Mouse (Mus musculus) hindbrain, embryonic 16.5 days (tissue): ENCODE results near the gene Cldn19. TPM values are rescaled to one million over a fixed set of nuclear protein-coding genes. Genes with fewer than 3 reads are reported as not detected.
A peak's percentile ranks its signal among the peaks of the same experiment; 100 is the strongest.

ENCODE experiments used
- ATAC-seq: fragments of 200-750 bp; cut with Nextera tagmentation; 2 replicates; pipeline ENCODE4 v1.8.0; 2017; ENCODE audit warnings: moderate TSS enrichment, moderate library complexity
- H3K27ac ChIP-seq: fragments of 300-500 bp; sonication (generic); 2 replicates; pipeline ENCODE4 v1.5.1; 2014; ENCODE audit warnings: low read depth, mild to moderate bottlenecking, control low read depth, low read length, moderate library complexity
- H3K27me3 ChIP-seq: fragments of 300-500 bp; sonication (generic); replicated peaks from 2 replicates; pipeline ENCODE4 v1.6.1; 2014; ENCODE audit warnings: low read length; ENCODE audit not compliant: control insufficient read depth, insufficient read depth
- H3K36me3 ChIP-seq: fragments of 300-500 bp; sonication (generic); 2 replicates; pipeline ENCODE4 v1.6.1; 2014; ENCODE audit warnings: mild to moderate bottlenecking, low read length, moderate library complexity, mixed read lengths; ENCODE audit not compliant: control insufficient read depth, insufficient read depth
- H3K4me1 ChIP-seq: fragments of 300-500 bp; sonication (generic); 2 replicates; pipeline ENCODE4 v1.6.1; 2014; ENCODE audit warnings: low read depth, low read length; ENCODE audit not compliant: control insufficient read depth, insufficient read depth
- H3K4me2 ChIP-seq: fragments of 300-500 bp; sonication (generic); 2 replicates; pipeline ENCODE4 v1.6.1; 2014; ENCODE audit warnings: mild to moderate bottlenecking, low read length, control low read depth, moderate library complexity
- H3K4me3 ChIP-seq: fragments of 300-500 bp; sonication (generic); 2 replicates; pipeline ENCODE4 v1.5.1; 2014; ENCODE audit warnings: mild to moderate bottlenecking, low read length, control low read depth, moderate library complexity
- H3K9ac ChIP-seq: fragments of 300-500 bp; sonication (generic); 2 replicates; pipeline ENCODE4 v1.6.1; 2014; ENCODE audit warnings: low read depth, mild to moderate bottlenecking, control low read depth, low read length, moderate library complexity
- H3K9me3 ChIP-seq: fragments of 300-500 bp; sonication (generic); 2 replicates; pipeline ENCODE4 v1.6.1; 2014; ENCODE audit warnings: mild to moderate bottlenecking, low read length, moderate library complexity; ENCODE audit not compliant: control insufficient read depth
- WGBS: fragments of 180-500 bp; shearing (Covaris S2); extraction: QIAGEN DNeasy Blood & Tissue Kit; methylation state at CpG from one replicate; pipeline ENCODE4 v1.1.7; 2014; 5-methylcytosine and 5-hydroxymethylcytosine counted together
- polyA plus RNA-seq: library from polyadenylated mRNA; unstranded; fragments of >200 nt; fragmentation: Nextera tagmentation; extraction: Ambion mirVana; gene quantifications from 2 replicates; pipeline ENCODE4 v1.2.1, GENCODE M21; 2015

The Cldn19 gene
- 0.81 and 1.1 TPM in 2 replicates for polyA plus RNA-seq

DNA sequence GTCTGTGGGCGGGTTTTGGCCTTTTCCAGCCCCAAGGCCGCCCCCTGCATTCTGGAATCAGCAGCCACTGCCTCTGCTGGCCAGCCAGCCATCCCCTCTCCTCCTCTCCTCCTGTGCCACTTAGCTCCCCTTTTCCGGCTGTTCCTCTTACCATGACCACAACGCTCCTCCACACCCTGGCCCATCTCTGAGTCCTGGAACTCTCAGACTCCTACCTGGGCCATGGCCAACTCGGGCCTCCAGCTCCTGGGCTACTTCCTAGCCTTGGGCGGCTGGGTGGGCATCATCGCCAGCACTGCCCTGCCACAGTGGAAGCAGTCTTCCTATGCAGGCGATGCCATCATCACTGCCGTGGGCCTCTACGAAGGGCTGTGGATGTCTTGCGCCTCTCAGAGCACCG lies at the start of gene Cldn19:
Gene Cldn19 (plus strand): TSS at position 64 of the 400 bp plus-strand sequence.
- Histone ChIP-seq H3K36me3 (no peaks in the 10 kb centered on the region), H3K9ac (0 out of 2 replicates have a peak within 1 kb of the TSS, but pooled peaks have one; percentile 20)
- WGBS, result 71% methylated on average over 12 of the region's 12 CpGs

DNA sequence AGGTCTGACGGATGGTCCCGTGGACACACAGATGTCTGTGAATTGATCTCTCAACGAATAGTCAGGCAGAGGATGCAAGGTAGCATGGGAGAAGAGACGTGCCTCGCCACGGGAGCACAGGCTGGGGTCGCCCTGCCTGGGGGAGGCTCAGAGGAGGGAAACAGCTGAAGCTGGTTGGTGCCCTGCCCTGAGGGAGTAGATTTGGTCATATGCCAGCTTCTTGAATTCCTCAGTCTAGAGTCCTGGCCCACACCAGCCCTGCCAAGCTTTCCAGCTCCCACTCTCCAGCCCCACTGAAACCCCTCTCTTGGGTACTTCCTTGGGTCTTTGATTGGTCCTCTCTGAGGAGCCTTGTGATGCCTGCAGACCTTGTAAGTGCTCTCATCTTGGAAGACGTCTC lies 38.5 kb upstream of the Cldn19 start:
- no peak overlapping the region for H3K4me3 ChIP-seq
- no peaks in the 10 kb centered on the region for H3K36me3 ChIP-seq
- no peaks in the 10 kb centered on the region for H3K27me3 ChIP-seq
- H3K4me2 ChIP-seq, result no peak overlapping the region
- ATAC-seq, result no peak
- no peak overlapping the region for H3K27ac ChIP-seq
- 63% methylated on average over 8 of the region's 8 CpGs for WGBS
- no peak overlapping the region for H3K9ac ChIP-seq
- H3K9me3 ChIP-seq, result no peaks in the 10 kb centered on the region
- H3K4me1 ChIP-seq, result no peaks in the 10 kb centered on the region

More for the DNA sequence above, at the start of gene Cldn19:
- H3K4me1 ChIP-seq, result peaks cover 15% of the 10 kb centered on the region
- no peak for ATAC-seq
- H3K27ac ChIP-seq, result 0 out of 2 replicates have a peak within 1 kb of the TSS, but pooled peaks have one; percentile 12
- no peak within 1 kb of the TSS for H3K4me3 ChIP-seq
- no peaks in the 10 kb centered on the region for H3K27me3 ChIP-seq
- H3K4me2 ChIP-seq, result no peak within 1 kb of the TSS
- H3K9me3 ChIP-seq, result no peaks in the 10 kb centered on the region

DNA sequence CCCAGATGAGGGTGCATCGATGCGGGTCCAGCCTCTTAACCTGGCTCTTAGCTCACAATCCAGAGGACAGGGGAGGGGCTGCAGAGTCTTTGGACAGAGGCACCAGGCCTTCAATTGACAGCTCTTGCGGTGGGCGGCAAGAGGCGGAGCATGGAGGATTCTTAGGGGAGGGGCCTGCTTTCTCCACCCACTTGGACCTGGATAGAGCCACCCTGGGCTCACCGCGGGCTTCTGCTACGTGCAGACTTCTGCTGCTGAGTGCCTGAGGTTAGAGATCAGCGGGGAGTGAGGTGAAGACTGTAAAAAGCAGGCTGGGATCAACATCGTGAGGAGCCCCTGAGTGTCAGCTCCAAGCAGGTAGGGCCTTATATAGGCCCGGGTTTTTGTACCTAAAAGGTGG lies 37.0 kb upstream of the Cldn19 start, which contains the start of gene Tmem269:
Gene Tmem269 (minus strand): TSS at position 49 of the 400 bp plus-strand sequence.
- no peaks in the 10 kb centered on the region for H3K4me1 ChIP-seq
- H3K27ac ChIP-seq, result no peak within 1 kb of the TSS
- ATAC-seq, result peak; percentile 35
- no peak within 1 kb of the TSS for H3K4me3 ChIP-seq
- no peaks in the 10 kb centered on the region for H3K27me3 ChIP-seq
- 10% methylated on average over 11 of the region's 11 CpGs for WGBS
- no peaks in the 10 kb centered on the region for H3K36me3 ChIP-seq
- H3K9ac ChIP-seq, result no peak within 1 kb of the TSS
- no peak within 1 kb of the TSS for H3K4me2 ChIP-seq
- H3K9me3 ChIP-seq, result no peaks in the 10 kb centered on the region

DNA sequence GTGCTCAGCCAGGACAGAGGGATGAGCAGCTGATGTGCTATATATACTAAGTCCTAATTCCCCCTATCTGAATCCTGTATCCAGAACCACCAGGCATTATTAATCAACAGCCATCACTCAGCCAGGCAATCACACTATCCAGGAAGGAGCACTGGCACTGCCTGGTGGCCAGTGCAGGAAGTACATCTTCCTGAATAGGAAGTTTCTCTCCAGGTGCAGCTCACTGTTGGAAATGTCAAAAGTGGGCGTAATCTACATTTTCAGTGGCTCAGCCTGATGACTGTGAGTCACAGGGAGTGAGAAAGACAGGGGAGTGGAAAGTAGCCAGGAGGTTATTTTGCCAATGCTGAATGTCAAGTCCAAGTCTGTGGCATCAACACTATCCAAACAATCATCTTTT lies 31.5 kb upstream of the Cldn19 start:
- no peak overlapping the region for H3K27ac ChIP-seq
- no peak overlapping the region for H3K9ac ChIP-seq
- WGBS, result 86% methylated on average over 1 of the region's 1 CpGs
- no peak overlapping the region for H3K4me2 ChIP-seq
- ATAC-seq, result no peak
- no peaks in the 10 kb centered on the region for H3K27me3 ChIP-seq
- H3K4me1 ChIP-seq, result no peaks in the 10 kb centered on the region
- H3K36me3 ChIP-seq, result peaks cover 23% of the 10 kb centered on the region
- no peak overlapping the region for H3K4me3 ChIP-seq
- no peaks in the 10 kb centered on the region for H3K9me3 ChIP-seq

DNA sequence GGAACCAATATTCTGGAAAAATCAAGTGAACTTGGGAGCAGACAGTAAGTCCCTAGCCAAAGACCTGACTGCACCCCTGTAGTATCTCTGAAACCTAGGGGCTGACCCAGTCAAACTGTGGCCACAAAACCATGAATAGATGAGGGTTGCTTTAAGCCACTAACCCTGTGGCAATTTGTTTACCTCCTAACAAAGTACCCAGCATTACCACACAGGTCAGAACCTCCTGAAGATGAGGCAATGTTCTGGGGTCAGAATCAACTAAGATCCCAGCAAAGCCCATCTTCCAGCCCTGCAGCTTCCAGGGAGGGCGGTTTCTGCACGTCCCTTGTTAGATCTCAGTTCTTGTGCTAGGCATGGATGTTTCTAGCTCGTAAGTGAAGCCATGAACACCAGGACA lies 30.7 kb upstream of the Cldn19 start:
- 94% methylated on average over 3 of the region's 3 CpGs for WGBS

DNA sequence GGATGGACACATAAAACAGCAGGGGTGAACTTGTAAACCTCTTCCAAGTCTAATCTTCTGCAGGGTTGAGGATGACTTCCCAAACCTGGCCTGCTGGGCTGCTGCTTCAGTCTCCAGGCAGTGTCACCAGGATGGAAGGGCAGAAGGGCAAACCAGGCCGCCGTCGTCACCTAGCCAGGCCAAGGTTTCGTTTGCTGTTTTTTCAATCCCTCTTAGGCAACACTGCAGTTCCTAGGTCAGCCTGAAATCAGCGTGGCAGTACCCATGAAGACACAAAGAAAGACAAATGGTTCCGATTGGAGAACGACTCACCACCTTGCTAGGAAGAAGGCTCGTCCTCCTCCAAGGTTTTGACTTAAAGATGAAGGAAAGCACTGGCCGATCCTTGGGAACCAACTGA lies 29.5 kb upstream of the Cldn19 start:
- H3K4me1 ChIP-seq, result no peaks in the 10 kb centered on the region
- no peak overlapping the region for H3K9ac ChIP-seq
- ATAC-seq, result no peak
- H3K4me2 ChIP-seq, result no peak overlapping the region
- no peak overlapping the region for H3K27ac ChIP-seq
- no peak overlapping the region for H3K4me3 ChIP-seq
- H3K9me3 ChIP-seq, result no peaks in the 10 kb centered on the region
- H3K36me3 ChIP-seq, result peaks cover 23% of the 10 kb centered on the region
- 92% methylated on average over 9 of the region's 9 CpGs for WGBS
- no peaks in the 10 kb centered on the region for H3K27me3 ChIP-seq

More for the DNA sequence above, 30.7 kb upstream of the Cldn19 start:
- peaks cover 23% of the 10 kb centered on the region for H3K36me3 ChIP-seq
- no peaks in the 10 kb centered on the region for H3K4me1 ChIP-seq
- H3K4me2 ChIP-seq, result no peak overlapping the region
- no peaks in the 10 kb centered on the region for H3K9me3 ChIP-seq
- no peak for ATAC-seq
- no peaks in the 10 kb centered on the region for H3K27me3 ChIP-seq
- no peak overlapping the region for H3K27ac ChIP-seq
- no peak overlapping the region for H3K4me3 ChIP-seq
- no peak overlapping the region for H3K9ac ChIP-seq

DNA sequence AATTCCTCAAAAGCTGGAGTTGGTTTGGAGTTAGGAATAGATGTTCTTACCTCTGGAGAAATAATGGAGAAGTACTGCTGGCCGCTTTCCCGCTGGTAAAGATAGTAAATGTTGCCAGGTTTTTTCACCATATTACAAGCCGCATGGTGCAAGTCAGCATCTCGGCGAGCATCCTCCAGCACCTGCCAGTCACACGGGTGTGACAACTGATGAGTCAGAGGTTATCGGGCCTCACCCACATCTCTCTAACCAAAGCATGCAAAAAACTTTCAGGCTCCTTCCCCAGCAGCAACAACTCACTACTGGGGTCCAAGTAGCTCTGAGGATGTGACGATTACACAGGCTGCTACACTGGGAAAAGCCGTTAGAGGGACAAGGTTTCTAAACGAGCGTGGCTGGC lies 28.5 kb upstream of the Cldn19 start:
- H3K36me3 ChIP-seq, result peaks cover 23% of the 10 kb centered on the region
- no peaks in the 10 kb centered on the region for H3K27me3 ChIP-seq
- H3K9me3 ChIP-seq, result no peaks in the 10 kb centered on the region
- no peak overlapping the region for H3K9ac ChIP-seq
- 95% methylated on average over 11 of the region's 11 CpGs for WGBS
- H3K4me2 ChIP-seq, result no peak overlapping the region
- H3K4me3 ChIP-seq, result no peak overlapping the region
- H3K27ac ChIP-seq, result no peak overlapping the region
- peaks cover 5% of the 10 kb centered on the region for H3K4me1 ChIP-seq
- ATAC-seq, result no peak

DNA sequence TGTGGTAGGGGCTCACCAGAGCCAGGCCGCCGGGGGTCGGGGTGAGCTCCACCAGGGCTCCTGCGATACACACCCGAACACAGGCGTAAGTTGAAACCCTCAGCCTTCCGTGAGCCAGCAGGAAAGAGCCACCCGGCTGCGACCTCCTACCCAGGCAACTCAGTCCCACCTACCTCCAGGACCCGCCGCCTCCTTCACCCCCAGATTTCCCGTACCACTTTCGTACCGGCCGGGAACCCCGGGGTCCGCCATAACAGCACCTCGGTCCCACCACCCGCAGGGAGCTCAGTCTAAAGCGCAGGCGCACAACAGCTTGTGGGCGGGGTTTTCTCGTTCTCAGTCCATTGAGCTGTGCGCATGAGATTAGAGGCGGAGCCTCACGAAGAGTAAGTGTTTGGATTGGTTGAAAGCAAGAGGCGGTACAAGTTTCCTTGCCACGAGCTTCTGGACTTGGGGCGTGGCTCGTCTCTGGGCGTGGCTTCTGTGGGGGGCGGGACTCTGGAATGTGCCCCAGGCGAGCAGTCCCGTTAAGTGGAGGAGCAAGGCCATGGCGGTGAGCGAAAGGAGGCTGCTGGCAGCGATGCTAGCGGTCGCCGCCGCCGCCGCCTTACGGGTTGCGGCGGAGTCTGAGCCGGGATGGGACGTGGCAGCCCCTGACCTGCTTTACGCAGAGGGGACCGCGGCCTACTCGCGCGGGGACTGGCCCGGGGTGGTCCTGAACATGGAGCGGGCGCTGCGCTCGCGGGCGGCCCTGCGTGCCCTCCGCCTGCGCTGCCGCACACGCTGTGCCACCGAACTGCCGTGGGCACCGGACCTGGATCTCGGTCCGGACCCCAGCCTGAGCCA lies 22.6 kb upstream of the Cldn19 start, which contains the start of the genes AU022252 and P3h1:
Gene AU022252 (minus strand): TSS at position 303 of the 846 bp plus-strand sequence.
Gene P3h1 (plus strand): TSS at position 506 of the 846 bp plus-strand sequence.
- peak within 1 kb of the TSS; percentile 69 for H3K4me3 ChIP-seq
- peak within 1 kb of the TSS; percentile 81 for H3K4me2 ChIP-seq
- under 1% methylated on average over 62 of the region's 71 CpGs for WGBS
- peaks cover 2% of the 10 kb centered on the region; the same call in 1 of the 2 replicates for H3K36me3 ChIP-seq
- peaks cover 19% of the 10 kb centered on the region for H3K4me1 ChIP-seq
- H3K27me3 ChIP-seq, result no peaks in the 10 kb centered on the region
- ATAC-seq, result peak; percentile 97
- peak within 1 kb of the TSS; percentile 63 for H3K27ac ChIP-seq
- no peaks in the 10 kb centered on the region for H3K9me3 ChIP-seq
- peak within 1 kb of the TSS; percentile 79 for H3K9ac ChIP-seq

DNA sequence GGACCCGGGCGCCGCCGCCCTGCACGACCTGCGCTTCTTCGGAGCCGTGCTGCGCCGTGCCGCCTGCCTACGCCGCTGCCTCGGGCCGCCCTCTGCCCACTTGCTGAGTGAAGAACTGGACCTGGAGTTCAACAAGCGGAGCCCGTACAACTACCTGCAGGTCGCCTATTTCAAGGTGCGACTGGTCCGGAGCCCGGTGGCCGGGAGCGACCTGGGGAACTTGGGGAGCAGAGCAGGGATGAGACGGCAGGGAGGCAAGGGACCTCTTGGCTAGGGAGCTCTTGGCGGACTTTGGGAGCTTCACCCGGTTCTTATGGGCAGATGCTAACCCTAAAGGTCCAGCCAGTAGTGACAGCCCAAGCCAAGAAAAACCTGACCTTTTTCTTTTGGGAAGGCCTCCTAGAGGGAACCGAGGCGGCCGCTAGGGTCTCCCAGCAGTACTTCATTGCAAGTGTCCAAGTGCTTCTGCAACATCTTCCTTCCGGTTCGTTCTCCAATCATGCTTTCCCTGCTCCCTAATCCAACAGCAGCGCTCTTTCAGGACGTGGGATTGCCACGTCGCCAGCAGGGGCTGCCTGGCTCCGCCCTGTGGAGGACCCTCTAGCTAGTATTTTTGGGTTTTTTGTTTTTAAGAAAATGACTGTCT lies 21.8 kb upstream of the Cldn19 start:
- peak; percentile 47 for ATAC-seq
- Histone ChIP-seq H3K4me1 (peaks cover 19% of the 10 kb centered on the region), H3K4me3 (peak overlapping the region; percentile 69), H3K4me2 (peak overlapping the region; percentile 81), H3K36me3 (no peaks in the 10 kb centered on the region; the same call in 1 of the 2 replicates), H3K27ac (peak overlapping the region; percentile 63), H3K27me3 (no peaks in the 10 kb centered on the region), H3K9me3 (no peaks in the 10 kb centered on the region), H3K9ac (peak overlapping the region; percentile 79)
- 0% methylated on average over 36 of the region's 36 CpGs for WGBS
